Mouse (Mus musculus): ENCODE measurements around the gene Drap1. TPM values are rescaled to one million over a fixed set of nuclear protein-coding genes. Genes with fewer than 3 reads are reported as not detected.

Drap1 gene
- total RNA-seq (2021) = 100 to 1,000 TPM; 197 to 233 TPM

DNA sequence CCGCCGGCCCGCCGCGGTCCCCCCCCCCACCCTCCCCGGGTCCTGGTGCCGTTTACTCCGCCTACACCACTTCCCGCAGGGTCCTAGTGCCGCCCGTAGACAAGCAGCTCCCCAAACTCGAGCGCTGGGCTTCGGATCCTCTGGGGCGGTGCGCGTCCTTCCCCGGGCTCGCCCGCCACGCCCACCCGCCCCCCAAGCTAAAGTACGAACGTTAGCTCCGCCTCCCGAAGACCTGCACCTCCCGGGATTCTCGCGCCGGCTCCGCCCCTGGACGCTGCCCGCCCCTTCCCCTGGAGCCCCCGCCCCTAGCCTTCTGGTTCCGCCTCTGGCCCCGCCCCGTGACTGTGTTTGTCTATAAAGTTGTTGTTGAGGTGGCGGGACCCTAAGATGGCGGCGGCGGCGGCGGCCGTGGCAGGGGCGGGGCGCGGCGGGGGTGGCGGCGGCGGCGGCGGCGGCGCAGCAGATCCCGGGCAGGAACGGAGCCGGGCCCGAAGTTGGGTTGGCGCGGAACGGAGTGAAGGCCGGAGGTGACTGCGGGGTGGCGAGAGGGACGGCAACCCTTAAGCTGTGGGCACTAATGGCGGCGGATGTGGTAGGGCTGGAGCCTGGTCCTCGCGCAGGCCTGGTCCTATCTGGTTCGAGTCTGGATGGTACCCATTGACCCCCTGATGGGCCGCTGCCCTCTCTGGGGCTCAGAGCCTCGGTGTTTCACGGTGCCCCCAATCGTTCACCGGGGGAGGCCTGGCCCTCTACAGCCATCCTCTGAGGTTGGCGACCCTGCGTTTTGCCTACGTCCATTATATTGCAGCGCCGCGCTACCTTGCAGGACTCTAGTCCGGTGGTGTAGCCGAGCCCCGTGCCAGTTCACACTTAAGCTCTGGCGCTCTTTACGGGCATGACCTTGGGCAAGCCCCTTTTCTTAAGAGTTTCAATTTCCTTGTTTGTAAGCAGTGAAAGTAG, at the start of gene Drap1, which contains the start of gene AI837181:
Drap1 (minus strand) TSS at position 198 of the 960 bp plus-strand sequence.
AI837181 (plus strand) TSS at position 363 of the 960 bp plus-strand sequence.
- intact Hi-C loops (cut with DNase I) = loop anchor here (1.0 to 2.0 kb wide), 4 partner anchors 32 to 64 kb away; partner anchors contain the start of genes Ccdc85b, Eif1ad, Mus81 and Sart1
- peak; percentile 92 to 95 for DNase-seq (ENCODE audit: low spot score in 2 of 2)

DNA sequence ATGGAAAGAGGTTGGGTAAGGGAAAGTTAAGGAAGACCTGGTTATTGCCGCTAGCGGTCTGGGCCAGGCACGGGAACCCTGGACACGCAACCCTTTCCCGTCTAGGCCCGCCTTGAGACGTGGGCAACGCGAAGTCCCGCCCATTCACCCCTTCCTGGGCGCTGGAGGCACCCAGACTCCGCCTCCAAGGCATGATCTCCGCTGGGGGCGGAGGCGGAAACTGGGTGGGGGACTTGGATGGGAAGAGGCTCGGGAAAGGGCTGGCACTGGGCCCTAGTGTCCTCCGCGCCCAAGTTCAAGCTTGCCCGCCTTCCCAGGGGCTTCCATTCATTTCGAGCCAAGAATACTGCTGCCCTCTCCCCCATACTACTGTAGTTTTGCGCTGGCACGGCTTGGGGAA, 48.9 kb upstream of the Drap1 start, which contains the start of gene Efemp2:
Efemp2 (plus strand) TSS at position 235 of the 400 bp plus-strand sequence.
- peak; percentile 63 to 65 for DNase-seq (ENCODE audit: low spot score in 2 of 2)
- intact Hi-C loops (cut with DNase I) = loop anchor here (2.0 kb wide), 1 partner anchor 15 kb away; the partner anchor contains the start of gene Mus81

DNA sequence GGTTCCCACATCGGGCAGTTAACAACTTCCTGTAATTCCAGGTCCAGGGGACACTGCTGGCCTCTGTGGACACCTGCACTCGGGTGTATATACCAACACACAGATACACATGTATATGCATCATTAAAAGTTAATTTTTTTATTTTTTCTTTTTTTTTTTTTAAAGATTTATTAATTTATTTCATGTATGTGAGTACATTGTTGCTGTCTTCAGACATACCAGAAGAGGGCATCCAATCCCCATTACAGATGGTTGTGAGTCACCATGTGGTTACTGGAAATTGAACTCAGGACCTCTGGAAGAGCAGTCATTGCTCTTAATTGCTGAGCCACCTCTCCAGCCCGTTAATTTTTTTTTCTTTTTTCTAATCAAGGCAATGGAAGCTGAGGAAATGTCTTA, 48.1 kb upstream of the Drap1 start:
- intact Hi-C loops (cut with DNase I) = no loop called here
- no peak for DNase-seq (ENCODE audit: low spot score in 2 of 2)

DNA sequence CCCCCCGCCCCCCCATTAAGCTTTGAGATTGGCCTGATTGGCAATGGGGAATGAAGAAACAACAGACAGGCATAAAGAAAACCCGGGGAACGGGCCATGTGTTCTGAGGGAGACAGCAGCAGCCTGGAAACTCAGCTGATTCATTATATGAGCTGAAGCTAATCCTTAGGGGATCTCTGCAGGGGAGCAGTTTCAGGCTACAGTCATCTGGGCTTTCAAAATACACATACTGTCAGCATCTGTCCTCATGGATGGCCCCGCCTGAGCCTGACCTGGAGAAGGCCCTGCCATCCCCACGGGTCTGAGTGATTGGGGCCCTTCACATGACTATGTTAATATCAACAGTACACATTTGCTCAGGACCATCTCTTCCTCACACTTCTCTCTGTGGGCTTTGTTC, 47.1 kb upstream of the Drap1 start:
- intact Hi-C loops (cut with DNase I) = no loop called here
- no peak for DNase-seq (ENCODE audit: low spot score in 2 of 2)

DNA sequence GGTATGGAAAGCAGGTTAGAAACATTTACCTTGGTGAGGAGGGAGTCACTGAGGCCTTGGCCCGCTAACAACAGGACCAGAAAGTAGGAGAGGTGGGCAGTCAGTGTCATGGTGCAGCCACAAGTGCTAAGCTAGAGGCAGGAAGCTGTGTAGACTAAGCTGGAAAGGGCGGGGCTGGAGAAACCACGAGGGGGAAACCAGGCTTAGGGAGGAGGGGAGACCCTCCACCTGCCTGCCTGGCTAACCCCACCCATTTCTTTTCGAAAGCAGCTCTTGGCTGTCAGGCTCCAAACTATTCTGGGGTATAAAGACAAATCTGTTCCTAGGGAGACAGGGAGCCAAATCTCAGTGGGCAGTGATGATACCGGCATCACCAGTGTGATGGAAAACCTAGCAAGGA, 43.6 kb upstream of the Drap1 start, which contains the start of gene Ctsw:
Ctsw (minus strand) TSS at position 134 of the 400 bp plus-strand sequence.
- intact Hi-C loops (cut with DNase I) = no loop called here

DNA sequence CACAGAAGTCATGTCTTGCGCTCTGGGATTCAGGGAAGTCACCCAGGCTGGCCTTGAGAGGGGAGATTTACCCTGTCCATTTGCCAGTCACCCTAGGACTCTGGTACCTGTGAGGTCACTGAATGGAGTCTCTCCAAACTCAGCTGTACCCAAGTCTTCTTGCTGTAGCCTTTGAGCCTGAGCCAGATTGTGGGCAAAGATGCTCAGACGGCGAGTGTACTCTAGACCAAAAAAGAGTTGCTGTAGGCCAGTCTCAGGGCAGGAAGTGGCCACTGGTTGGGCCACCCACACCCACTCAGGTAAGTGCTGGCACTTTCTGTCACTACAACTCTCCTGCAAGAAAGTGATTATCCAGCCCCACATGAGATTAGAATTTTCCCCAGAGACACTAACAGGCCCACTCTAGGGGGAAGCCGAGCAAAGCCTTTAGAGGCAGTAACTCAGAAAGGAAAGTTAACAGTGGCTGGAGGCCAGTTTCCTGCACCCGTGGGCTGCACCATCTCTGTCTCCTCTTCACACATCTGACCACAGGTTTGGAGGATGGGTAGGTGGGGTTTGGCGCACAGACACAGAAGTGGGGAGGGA, 42.2 kb upstream of the Drap1 start:
- no peak for DNase-seq (ENCODE audit: low spot score in 2 of 2)
- intact Hi-C loops (cut with DNase I) = no loop called here

More for the DNA sequence above, 43.6 kb upstream of the Drap1 start, which contains the start of gene Ctsw:
- no peak for DNase-seq (ENCODE audit: low spot score in 2 of 2)

DNA sequence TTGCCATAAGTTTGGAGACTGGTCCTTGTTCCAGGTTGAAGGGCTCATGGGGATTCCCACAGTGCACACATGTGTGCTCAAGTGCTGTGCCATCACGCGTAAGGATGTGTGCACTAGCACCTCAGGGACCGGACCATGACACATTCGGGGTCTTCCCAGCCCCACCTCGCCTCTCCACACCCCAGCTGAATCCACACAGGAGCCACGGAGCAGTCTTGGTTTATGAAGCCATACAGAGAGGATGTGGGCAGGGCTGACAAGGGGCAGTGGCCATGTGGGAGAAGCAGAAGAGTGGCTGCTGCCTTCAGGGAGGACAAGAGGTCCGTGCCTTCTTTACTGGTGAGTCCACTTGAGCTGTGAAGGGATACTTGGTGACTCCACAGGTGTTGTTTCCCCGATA, 40.3 kb upstream of the Drap1 start:
- no peak for DNase-seq (ENCODE audit: low spot score in 2 of 2)
- intact Hi-C loops (cut with DNase I) = no loop called here

DNA sequence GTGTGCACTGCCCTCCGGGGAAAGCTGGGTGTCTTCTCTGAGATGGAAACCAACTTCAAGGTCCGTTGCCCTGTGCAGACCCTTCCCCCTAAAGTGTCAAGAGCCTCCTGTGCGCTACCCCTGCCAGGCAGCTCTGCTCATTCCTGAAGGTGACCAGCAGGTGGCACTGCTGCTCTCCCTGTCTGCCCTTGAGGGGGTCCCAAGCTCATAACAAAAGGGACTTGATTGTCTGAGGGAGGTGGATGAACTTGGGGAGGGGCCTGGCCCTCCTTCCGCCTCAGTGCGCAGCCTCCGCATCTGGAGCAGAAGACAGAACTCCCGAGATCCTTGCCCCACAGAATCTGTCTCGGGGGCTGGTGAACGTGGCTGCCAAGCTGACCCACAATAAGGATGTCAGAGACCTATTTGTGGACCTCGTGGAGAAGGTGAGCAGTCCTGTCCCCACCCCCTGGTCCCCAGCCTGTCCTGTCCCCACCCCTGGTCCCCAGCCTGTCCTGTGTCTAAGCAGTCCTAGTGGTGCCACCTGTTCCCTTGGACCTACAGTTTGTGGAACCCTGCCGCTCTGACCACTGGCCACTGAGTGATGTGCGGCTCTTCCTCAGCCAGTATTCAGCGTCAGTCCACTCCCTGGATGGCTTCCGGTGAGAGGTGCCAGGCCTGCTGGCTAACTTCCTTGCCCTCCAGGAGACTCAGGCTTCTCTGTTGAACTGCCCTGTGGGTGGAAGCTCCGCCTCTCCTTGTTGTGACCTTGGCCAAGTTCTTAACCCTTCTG, 39.2 kb upstream of the Drap1 start:
- intact Hi-C loops (cut with DNase I) = loop anchor here (2.0 kb wide), 1 partner anchor 105 kb away; the partner anchor contains the start of gene Ap5b1
- DNase-seq (ENCODE audit: low spot score in 2 of 2) = peak in 1 of 2 experiments; percentile 57

DNA sequence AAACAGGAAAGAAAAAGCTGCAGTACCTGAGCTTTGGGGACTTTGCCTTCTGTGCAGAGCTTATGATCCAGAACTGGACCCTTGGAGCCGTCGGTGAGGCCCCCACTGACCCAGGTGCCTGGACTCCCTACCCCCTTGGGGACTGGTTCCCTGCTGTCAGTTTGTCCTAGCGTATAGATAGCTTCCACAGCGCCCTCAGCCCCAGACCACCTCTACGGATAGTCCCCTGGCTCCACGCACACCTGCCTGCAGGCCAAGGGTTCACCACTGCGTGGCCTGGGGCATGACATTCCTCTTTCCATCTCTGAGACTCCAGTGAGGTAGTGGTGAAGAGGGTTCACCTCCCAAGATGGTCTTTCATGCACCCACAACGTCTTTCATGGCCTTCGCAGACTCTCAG, 38.4 kb upstream of the Drap1 start:
- DNase-seq (ENCODE audit: low spot score in 2 of 2) = no peak
- intact Hi-C loops (cut with DNase I) = loop anchor here (2.0 kb wide), 1 partner anchor 106 kb away; the partner anchor contains the start of gene Ap5b1

DNA sequence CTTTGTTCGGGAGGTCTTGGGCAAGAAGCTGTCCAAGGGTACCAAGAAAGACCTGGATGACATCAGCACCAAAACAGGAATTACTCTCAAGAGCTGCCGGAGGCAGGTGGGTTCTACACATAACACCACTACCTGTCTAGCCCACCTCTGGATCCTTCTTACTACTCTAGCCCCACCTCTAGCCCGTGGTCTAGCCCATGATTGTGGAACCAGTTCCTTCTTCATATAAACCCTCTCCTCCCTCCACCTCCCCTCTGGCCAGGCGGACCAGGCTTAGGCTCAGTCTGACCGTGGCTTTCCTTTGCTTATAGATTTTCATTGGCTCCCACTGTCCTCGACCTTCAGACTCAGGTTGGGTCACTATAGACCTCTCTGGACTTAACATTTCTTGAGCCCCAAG, 36.6 kb upstream of the Drap1 start:
- intact Hi-C loops (cut with DNase I) = no loop called here
- no peak for DNase-seq (ENCODE audit: low spot score in 2 of 2)

DNA sequence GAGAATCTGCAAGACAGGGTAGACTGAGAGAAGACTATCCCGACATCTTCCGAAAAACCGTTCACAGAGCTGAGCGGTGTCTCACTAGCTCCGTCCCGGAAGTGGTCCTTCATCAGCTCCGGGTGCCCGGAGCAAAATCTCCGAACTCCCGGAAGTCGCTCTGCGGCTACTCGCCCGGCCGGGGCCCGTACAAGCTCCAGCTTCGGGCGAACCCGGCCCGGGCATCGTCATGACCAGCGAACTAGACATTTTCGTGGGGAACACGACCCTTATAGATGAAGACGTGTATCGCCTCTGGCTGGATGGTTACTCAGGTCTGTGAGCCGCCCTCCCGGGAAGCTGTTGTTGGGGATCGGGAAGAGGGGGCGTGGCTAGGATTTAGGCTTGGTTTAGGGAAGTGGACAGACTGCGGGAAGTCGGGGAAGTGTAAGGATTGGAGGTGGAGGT, 35.7 kb upstream of the Drap1 start, which contains the start of gene Fibp:
Fibp (plus strand) TSS at position 151 of the 447 bp plus-strand sequence.
- intact Hi-C loops (cut with DNase I) = loop anchor here (1.0 kb wide), 1 partner anchor 30 kb away; the partner anchor contains the start of gene Cfl1
- DNase-seq (ENCODE audit: low spot score in 2 of 2) = peak; percentile 87 to 91

DNA sequence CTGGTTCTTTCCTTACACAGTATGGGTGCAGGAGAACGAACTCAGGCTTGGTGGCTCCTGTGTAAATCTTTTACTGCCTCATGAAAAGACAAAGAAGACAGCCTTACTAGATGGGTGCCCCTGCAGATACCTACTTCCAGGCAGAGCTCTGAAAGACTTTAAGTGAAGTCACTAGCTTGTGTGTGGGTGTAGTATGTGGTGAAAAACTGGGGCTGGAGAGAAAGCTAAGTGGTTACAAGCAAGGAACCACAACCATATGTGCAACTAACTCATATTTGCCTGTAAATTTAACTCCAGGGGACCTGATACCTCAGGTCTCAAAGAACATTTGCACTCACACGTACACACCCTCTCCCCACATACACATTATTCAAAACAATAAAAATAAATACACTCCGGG, 35.1 kb upstream of the Drap1 start:
- intact Hi-C loops (cut with DNase I) = loop anchor here (1.0 kb wide), 1 partner anchor 30 kb away; the partner anchor contains the start of gene Cfl1

DNA sequence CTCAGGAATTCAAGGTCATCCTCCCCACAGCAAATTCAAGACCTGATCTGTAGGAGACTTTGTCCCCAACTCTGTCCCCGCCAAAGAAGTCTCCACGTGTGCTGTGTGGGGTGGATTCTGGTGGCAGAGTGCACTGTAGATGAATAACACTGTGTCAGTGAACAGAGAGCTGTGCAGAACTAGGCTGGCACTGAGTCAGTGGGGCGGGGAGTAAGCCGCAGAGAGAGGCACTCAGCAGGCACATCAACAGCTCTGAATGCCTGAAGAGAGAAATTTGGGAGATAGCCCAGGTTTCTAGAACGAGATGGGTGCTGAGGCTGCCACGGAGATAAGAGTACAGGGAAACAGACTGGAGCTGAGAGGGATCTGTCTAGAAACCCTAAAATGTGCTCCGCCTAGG, 34.2 kb upstream of the Drap1 start:
- DNase-seq (ENCODE audit: low spot score in 2 of 2) = peak in 1 of 2 experiments; percentile 84
- intact Hi-C loops (cut with DNase I) = no loop called here

More for the DNA sequence above, 35.1 kb upstream of the Drap1 start:
- DNase-seq (ENCODE audit: low spot score in 2 of 2) = peak in 1 of 2 experiments; percentile 67

DNA sequence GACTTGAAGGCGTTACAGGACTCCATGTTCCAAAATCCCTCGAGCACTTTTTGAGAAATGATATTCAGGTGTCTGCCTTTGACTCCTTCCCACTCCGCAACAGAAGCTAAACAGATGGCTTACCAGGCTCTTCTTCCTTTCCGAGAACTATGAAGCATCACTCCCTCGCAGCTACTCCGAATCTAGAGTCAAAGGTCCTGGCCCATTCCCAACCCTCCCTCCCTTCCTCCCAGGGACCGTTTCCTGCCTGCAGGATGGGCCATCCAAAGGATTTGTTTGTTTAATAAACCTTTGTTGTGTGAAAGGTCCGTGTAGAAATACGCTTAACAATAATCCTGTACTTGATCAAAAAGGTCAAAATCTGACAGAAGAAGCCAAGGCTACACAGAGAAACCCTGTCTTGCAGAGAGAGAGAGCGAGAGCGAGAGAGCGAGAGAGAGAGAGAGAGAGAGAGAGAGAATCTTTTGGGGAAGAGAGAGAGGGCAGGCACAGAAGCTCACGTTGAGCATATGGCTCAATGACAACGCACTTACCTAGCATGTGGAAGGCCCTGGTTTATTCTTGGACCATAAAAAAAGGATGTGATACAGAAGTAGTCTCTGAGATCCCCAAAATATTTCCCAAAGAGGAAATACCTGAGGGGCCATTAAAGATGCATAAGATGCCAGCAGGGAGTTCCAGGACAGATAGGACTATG, 33.1 kb upstream of the Drap1 start, which contains the start of gene Ccdc85b:
Ccdc85b (minus strand) TSS at position 149 of the 697 bp plus-strand sequence.
- intact Hi-C loops (cut with DNase I) = loop anchor here (1.0 kb wide), 2 partner anchors 33 kb away; partner anchors contain the start of gene AI837181
- DNase-seq (ENCODE audit: low spot score in 2 of 2) = no peak

DNA sequence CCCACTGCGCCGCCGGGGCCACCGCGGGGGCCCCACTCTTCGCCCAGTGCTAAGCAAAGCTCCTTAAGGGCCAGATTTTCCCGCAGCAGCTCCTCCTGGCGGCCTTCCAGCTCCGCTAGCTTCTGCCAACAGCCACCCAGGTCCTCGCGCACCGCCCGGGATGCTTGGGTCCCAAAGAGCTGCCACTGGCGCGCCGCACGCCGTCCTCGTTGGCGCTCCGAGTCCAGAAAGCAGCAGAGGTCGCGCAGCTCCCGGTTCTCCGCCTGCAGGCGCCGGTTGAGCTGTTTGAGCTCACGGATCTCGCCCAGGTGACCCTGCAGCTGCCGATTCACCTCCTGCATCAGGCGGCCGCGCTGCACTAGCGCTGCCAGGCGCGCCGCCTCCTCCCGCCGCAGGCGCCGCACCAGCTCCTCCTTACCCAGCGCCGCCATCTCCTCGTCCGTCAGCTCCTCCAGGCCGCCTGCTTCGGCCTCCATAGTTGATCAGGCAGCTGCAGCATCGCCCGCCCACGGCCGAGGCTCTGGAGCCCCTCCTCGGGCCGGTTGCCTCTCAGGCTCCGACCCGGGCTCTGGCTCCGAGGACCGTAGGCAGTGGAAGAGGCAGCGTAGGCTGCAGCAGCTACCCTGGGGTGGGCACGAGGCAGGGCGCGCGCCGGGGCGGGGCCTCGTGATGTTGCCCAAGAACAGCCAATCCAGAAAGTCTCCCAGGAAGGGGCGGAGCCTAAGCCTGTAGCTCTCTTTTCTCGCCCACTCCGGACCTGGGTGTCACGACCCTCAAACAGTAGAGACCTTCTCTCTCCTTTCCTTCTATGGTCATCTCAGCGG, 32.4 kb upstream of the Drap1 start:
- peak; percentile 97 to 98 for DNase-seq (ENCODE audit: low spot score in 2 of 2)
- intact Hi-C loops (cut with DNase I) = loop anchor here (1.0 kb wide), 2 partner anchors 32 to 34 kb away; partner anchors contain the start of gene AI837181

DNA sequence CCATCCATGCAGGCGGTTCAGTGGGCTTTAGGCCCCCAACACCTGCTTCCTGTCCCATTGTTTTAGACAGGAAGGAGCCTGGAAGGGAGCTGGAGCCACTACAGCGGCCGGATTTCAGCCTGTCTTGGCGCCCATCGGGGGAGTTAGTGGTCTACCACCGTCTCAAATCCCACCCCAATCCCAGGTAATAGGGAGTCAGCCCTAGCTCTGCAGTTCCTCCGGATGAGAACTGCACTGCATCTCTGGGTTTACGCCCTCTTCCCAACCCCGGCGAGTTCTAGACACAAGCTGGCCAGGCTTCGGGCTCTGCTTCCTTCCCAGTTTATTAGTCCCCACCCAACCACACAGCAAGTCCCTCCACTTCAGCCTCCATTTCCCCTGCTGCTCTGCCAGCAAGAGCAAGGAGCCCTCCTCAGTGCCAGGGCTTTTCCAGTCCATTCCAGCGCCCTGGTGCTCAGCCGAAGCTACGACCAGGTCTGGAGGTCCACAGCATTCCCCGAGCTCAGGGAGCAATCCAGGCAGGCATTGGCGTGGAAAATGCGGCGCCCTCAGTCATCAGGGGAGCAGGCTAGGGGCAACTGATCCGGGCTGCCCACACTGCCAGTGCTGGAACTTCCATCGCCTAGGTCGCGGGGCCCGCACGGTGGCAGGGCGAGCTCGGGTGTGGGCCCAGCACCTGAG, 31.6 kb upstream of the Drap1 start:
- no peak for DNase-seq (ENCODE audit: low spot score in 2 of 2)
- intact Hi-C loops (cut with DNase I) = no loop called here

DNA sequence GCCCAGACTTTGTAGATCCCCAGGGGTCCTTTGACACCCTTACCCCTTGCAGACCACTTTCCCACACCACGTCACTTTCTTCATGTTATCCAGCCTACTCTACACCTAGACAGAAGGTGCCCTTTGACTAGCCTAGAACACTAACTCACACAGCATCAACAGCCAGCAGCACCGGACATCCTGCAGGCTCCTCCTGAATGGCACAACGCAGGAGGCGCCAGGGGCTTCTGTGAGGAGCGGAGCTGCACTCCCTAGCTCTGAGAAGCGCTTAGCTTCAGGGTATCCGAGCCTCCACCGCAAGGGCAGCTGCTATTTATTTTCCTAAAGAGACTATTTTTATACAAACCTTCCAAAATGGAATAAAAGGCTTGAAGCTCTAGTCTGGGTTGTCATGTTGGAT, 30.8 kb upstream of the Drap1 start:
- no peak for DNase-seq (ENCODE audit: low spot score in 2 of 2)
- intact Hi-C loops (cut with DNase I) = no loop called here
